Mouse (Mus musculus) myocyte (in vitro differentiated cells): ENCODE measurements at regions not wholly inside any gene's neighbourhood (a gene's known extent, or its start where the extent isn't known, plus 50 kb on each side); places are given as distances from the start of the nearest gene placed in this dataset.

Source experiments
- H3K27me3 ChIP-seq: one replicate; pipeline ENCODE4 v1.6.1; 2011; ENCODE audit not compliant: control insufficient read depth, insufficient read depth, insufficient read length
- H3K36me3 ChIP-seq: one replicate; pipeline ENCODE4 v1.6.1; 2011; ENCODE audit not compliant: control insufficient read depth, insufficient read depth
- H3K4me2 ChIP-seq: one replicate; pipeline ENCODE4 v1.6.1; 2011; ENCODE audit warnings: low read depth, control low read depth
- H3K4me3 ChIP-seq: one replicate; pipeline ENCODE4 v1.5.1; 2011; ENCODE audit warnings: mild to moderate bottlenecking, control low read depth, moderate library complexity
- H3K79me2 ChIP-seq: one replicate; pipeline ENCODE4 v1.6.1; 2011; ENCODE audit not compliant: control insufficient read depth, insufficient read depth
- H3ac ChIP-seq: one replicate; pipeline ENCODE4 v1.6.1; 2011; ENCODE audit not compliant: control insufficient read depth, insufficient read length
- CEBPB ChIP-seq: IDR thresholded peaks from 2 replicates; pipeline ENCODE4 v1.6.1; 2011; ENCODE audit warnings: mild to moderate bottlenecking, moderate library complexity; ENCODE audit not compliant: poor library complexity, insufficient read depth, severe bottlenecking
- E2F4 ChIP-seq: IDR thresholded peaks from one replicate; pipeline ENCODE4 v1.6.1; 2011; ENCODE audit warnings: mild to moderate bottlenecking, control low read depth, moderate library complexity; ENCODE audit not compliant: insufficient read depth
- MAX ChIP-seq: IDR thresholded peaks from one replicate; pipeline ENCODE4 v1.6.1; 2011; ENCODE audit warnings: low read depth, mild to moderate bottlenecking, control low read depth
- MYOD1 ChIP-seq, 3 experiments: IDR thresholded peaks; one replicate each; pipeline ENCODE4 v1.6.1; 2011; ENCODE audit warnings: control low read depth in 2 of 3, low read depth in 2 of 3, mild to moderate bottlenecking in 2 of 3, moderate library complexity in 1 of 3; ENCODE audit not compliant: insufficient read length in 2 of 3, control insufficient read depth in 1 of 3
- MYOG ChIP-seq, 3 experiments: IDR thresholded peaks; one replicate each; pipeline ENCODE4 v1.6.1; 2011; ENCODE audit warnings: control low read depth in 2 of 3, low read depth in 2 of 3, mild to moderate bottlenecking in 2 of 3; ENCODE audit not compliant: insufficient read length in 2 of 3, control insufficient read depth in 1 of 3, insufficient read depth in 1 of 3
- POLR2A ChIP-seq: IDR thresholded peaks from one replicate; pipeline ENCODE4 v1.6.1; 2011; ENCODE audit warnings: low read depth, mild to moderate bottlenecking, control low read depth, moderate library complexity; ENCODE audit not compliant: insufficient read length
- POLR2AphosphoS2 ChIP-seq: IDR thresholded peaks from one replicate; pipeline ENCODE4 v1.6.1; 2011; ENCODE audit warnings: low read depth, control low read depth; ENCODE audit not compliant: insufficient read length
- REST ChIP-seq: IDR thresholded peaks from one replicate; pipeline ENCODE4 v1.6.1; 2011; ENCODE audit warnings: mild to moderate bottlenecking, control low read depth, moderate library complexity; ENCODE audit not compliant: insufficient read depth, insufficient read length
- SRF ChIP-seq: IDR thresholded peaks from one replicate; pipeline ENCODE4 v1.6.1; 2011; ENCODE audit warnings: low read depth; ENCODE audit not compliant: control insufficient read depth, insufficient read length
- TCF12 ChIP-seq: IDR thresholded peaks from one replicate; pipeline ENCODE4 v1.6.1; 2011; ENCODE audit warnings: mild to moderate bottlenecking, control low read depth; ENCODE audit not compliant: poor library complexity, insufficient read depth, severe bottlenecking
- TCF3 ChIP-seq: IDR thresholded peaks from one replicate; pipeline ENCODE4 v1.6.1; 2011; ENCODE audit warnings: low read depth, control low read depth; ENCODE audit not compliant: insufficient read length
- USF1 ChIP-seq: IDR thresholded peaks from one replicate; pipeline ENCODE4 v1.6.1; 2011; ENCODE audit warnings: low read depth, mild to moderate bottlenecking, control low read depth, moderate library complexity

DNA sequence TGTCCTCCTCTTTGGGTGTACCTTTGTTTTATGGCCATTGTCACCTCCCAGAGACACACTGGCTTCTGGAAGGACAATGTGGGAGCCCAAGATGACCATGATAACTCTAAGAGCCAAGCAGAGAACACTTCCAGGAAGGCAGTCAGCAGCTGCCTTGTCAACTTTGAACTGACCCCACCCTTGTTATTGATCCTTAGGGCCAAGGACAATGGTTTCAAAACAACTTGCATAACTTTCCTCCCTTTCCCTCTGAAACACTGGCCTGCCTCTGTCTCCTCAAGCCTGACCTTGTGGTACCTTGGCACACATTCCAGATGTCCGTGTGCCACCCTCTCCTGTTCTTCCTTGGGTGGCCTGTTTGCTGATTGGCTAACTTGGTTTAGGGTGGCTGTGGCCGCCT lies 163.2 kb downstream of the Auh start:
- Histone ChIP-seq H3K36me3 (no peaks in the 10 kb centered on the region), H3ac (no peak overlapping the region), H3K4me3 (no peak overlapping the region), H3K27me3 (no peaks in the 10 kb centered on the region), H3K4me2 (peak overlapping the region; percentile 68), H3K79me2 (no peaks in the 10 kb centered on the region)
- TF ChIP-seq USF1 (no peak), REST (no peak), MAX (no peak), MYOD1 (IDR thresholded peaks at IDR 0.05; ENCODE audit: control insufficient read depth in 1 of 3, insufficient read length in 2 of 3, low read depth in 2 of 3) (peak in 1 of 3 experiments; percentile 37), TCF12 (no peak), E2F4 (no peak), MYOG (IDR thresholded peaks at IDR 0.05; ENCODE audit: control insufficient read depth in 1 of 3, insufficient read depth in 1 of 3, insufficient read length in 2 of 3, low read depth in 2 of 3) (peak in 1 of 3 experiments; percentile 3)

DNA sequence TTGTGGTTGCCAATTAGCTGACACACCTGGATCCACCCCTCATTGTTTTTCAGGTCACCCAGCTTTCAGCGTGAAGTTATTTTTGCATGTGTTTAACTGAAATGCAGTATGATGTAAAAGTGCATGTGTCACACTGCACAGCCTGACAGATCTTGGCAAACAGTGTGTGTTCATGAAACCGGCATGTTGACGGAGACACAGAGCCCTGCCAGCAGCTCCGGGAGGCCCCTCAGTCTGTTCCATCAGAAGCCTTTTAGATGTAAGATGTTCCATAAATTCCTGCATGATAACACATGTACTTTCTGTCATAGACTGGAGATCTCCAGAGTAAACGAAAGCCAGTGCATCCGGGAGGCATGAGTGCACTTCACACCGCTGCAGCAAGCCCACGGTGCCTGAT lies 159.5 kb downstream of the Auh start:
- Histone ChIP-seq H3ac (no peak overlapping the region), H3K27me3 (no peaks in the 10 kb centered on the region), H3K79me2 (no peaks in the 10 kb centered on the region), H3K4me2 (no peak overlapping the region), H3K36me3 (no peaks in the 10 kb centered on the region), H3K4me3 (no peak overlapping the region)
- TF ChIP-seq USF1 (no peak), POLR2AphosphoS2 (no peak), TCF3 (no peak), REST (no peak), TCF12 (no peak), POLR2A (no peak), MAX (no peak), SRF (no peak), MYOD1 (IDR thresholded peaks at IDR 0.05; ENCODE audit: control insufficient read depth in 1 of 3, insufficient read length in 2 of 3, low read depth in 2 of 3) (no peak), MYOG (IDR thresholded peaks at IDR 0.05; ENCODE audit: control insufficient read depth in 1 of 3, insufficient read depth in 1 of 3, insufficient read length in 2 of 3, low read depth in 2 of 3) (no peak), CEBPB (no peak), E2F4 (no peak)

DNA sequence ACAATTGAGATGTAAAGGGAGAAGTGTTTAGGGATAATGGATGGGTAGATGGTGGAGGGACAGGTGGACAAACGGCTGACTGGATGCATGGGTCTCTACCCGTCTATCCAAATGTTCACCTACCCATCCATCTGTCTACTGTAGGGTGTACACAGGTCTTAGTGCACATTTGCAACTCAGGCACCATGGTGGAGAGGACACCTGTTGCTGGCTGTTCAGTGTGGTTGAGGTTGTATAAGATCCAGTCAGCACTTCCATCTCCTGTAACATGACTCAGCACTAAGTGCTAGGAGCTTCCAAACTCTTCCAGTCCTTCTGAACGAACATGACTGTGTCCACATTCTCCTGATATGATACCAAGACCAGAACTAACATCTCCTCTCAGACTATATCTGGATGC lies 158.0 kb downstream of the Auh start:
- no peaks in the 10 kb centered on the region for H3K27me3 ChIP-seq
- no peak overlapping the region for H3K4me2 ChIP-seq
- H3ac ChIP-seq, result no peak overlapping the region
- no peaks in the 10 kb centered on the region for H3K36me3 ChIP-seq
- no peak for TF ChIP-seq REST
- TF ChIP-seq MYOD1 (IDR thresholded peaks at IDR 0.05; ENCODE audit: control insufficient read depth in 1 of 3, insufficient read length in 2 of 3, low read depth in 2 of 3), result peak; percentile 26 to 92 (median 90)
- TF ChIP-seq MYOG (IDR thresholded peaks at IDR 0.05; ENCODE audit: control insufficient read depth in 1 of 3, insufficient read depth in 1 of 3, insufficient read length in 2 of 3, low read depth in 2 of 3), result peak in 1 of 3 experiments; percentile 13
- no peak overlapping the region for H3K4me3 ChIP-seq
- H3K79me2 ChIP-seq, result no peaks in the 10 kb centered on the region

DNA sequence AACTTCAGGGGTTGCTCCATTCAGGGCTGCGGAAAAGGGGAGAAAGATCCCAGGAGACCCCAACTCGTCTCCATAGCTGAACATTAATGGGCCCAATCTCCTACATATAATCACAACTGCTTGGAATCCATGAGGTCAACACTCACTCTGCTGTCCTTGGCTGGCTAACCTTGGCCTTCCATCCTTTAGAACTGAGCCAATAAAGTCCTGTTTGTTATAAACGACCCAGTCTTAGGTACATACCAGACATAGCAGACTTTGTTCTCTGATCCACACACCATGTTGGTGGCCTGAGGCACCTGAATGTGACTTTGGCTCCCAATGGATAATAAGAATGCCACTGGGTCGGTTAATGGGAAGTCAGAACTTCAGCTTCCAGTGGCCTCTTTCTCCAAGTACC lies 157.4 kb downstream of the Auh start:
- Histone ChIP-seq H3K4me3 (no peak overlapping the region), H3K79me2 (no peaks in the 10 kb centered on the region), H3K27me3 (no peaks in the 10 kb centered on the region), H3K36me3 (no peaks in the 10 kb centered on the region), H3K4me2 (no peak overlapping the region), H3ac (no peak overlapping the region)
- TF ChIP-seq MAX, result no peak
- no peak for TF ChIP-seq REST
- no peak for TF ChIP-seq MYOD1 (IDR thresholded peaks at IDR 0.05; ENCODE audit: control insufficient read depth in 1 of 3, insufficient read length in 2 of 3, low read depth in 2 of 3)
- no peak for TF ChIP-seq E2F4
- no peak for TF ChIP-seq POLR2A
- TF ChIP-seq CEBPB, result no peak

DNA sequence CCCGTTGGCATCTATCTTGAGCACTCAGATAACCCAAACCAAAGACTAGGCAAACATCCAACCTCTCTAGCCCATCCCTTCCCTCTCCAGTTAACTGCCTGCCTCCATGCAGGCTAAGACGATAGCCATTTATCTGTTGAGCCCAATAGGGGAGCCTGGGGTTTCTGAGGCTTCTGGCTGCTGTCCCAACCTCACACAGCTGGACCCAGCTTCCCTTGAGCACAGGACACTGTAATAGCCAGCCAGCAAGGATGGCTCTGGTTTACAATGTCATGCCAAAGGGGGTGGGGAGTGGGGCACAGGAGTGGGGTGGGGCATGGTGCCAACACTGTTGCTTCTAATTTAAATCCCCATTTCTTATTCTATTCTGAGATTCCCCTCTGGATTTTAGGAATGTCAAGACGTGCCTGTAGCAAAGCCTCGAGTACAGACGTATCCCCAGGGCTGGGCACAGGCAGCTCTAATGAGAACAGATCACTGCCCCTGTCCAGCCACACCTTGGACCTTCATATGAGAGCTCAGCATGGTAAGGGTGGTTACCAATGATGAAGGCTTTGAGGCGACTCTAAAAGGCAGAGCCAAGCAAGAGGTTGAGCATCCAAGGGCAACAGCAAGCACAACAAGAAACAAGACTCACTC lies 152.0 kb downstream of the Auh start:
- Histone ChIP-seq H3K4me2 (peak overlapping the region; percentile 49), H3ac (no peak overlapping the region), H3K4me3 (no peak overlapping the region), H3K79me2 (no peaks in the 10 kb centered on the region), H3K27me3 (no peaks in the 10 kb centered on the region), H3K36me3 (no peaks in the 10 kb centered on the region)
- TF ChIP-seq MYOD1 (IDR thresholded peaks at IDR 0.05; ENCODE audit: control insufficient read depth in 1 of 3, insufficient read length in 2 of 3, low read depth in 2 of 3), result peak in 2 of 3 experiments; percentile 48 to 52
- peak in 1 of 3 experiments; percentile 63 for TF ChIP-seq MYOG (IDR thresholded peaks at IDR 0.05; ENCODE audit: control insufficient read depth in 1 of 3, insufficient read depth in 1 of 3, insufficient read length in 2 of 3, low read depth in 2 of 3)
- no peak for TF ChIP-seq CEBPB
- TF ChIP-seq TCF12, result peak; percentile 7
